Mouse (Mus musculus) hindlimb bud, embryonic 11.5 days (tissue): ENCODE measurements around the gene Cav1.

Experiments used
- DNase-seq: peaks from one replicate; pipeline ENCODE4 v3.0.0-alpha.2; 2012; ENCODE audit warnings: low read depth, low spot score; ENCODE audit errors: extremely low spot score

Gene Cav1

GRCm38 (mm10) chr6:17316294-17317166 lies 10.4 kb downstream of the Cav1 start:
- DNase-seq: no peak

GRCm38 (mm10) chr6:17317167-17317524 lies 11.0 kb downstream of the Cav1 start:
- no peak for DNase-seq

GRCm38 (mm10) chr6:17317944-17318343 lies 11.8 kb downstream of the Cav1 start:
- no peak for DNase-seq

GRCm38 (mm10) chr6:17321976-17322375 lies 15.8 kb downstream of the Cav1 start:
- no peak for DNase-seq

- no peak for DNase-seq
Measured at GRCm38 (mm10) chr6:17327216-17327615, 21.1 kb downstream of the Cav1 start.

- DNase-seq: no peak
Measured at GRCm38 (mm10) chr6:17329801-17330200, 23.7 kb downstream of the Cav1 start.

GRCm38 (mm10) chr6:17337724-17338123 lies 31.6 kb downstream of the Cav1 start:
- DNase-seq: no peak

GRCm38 (mm10) chr6:17340406-17340805 lies 34.3 kb downstream of the Cav1 start:
- DNase-seq: no peak

GRCm38 (mm10) chr6:17348011-17348410 lies 41.9 kb downstream of the Cav1 start:
- DNase-seq: no peak

GRCm38 (mm10) chr6:17350803-17351202 lies 44.7 kb downstream of the Cav1 start:
- DNase-seq: no peak

GRCm38 (mm10) chr6:17358896-17359690 lies 53.0 kb downstream of the Cav1 start:
- DNase-seq: peak; percentile 35

- no peak for DNase-seq
Measured at GRCm38 (mm10) chr6:17362771-17363170, 56.6 kb downstream of the Cav1 start.

GRCm38 (mm10) chr6:17363446-17364179 lies 57.5 kb downstream of the Cav1 start:
- no peak for DNase-seq

GRCm38 (mm10) chr6:17374326-17374725 lies 68.2 kb downstream of the Cav1 start:
- DNase-seq: no peak

GRCm38 (mm10) chr6:17377371-17377770 lies 71.2 kb downstream of the Cav1 start:
- DNase-seq: no peak

GRCm38 (mm10) chr6:17380102-17380501 lies 74.0 kb downstream of the Cav1 start:
- DNase-seq: no peak

GRCm38 (mm10) chr6:17381690-17382089 lies 75.6 kb downstream of the Cav1 start:
- no peak for DNase-seq

- no peak for DNase-seq
Measured at GRCm38 (mm10) chr6:17385531-17385930, 79.4 kb downstream of the Cav1 start.

- no peak for DNase-seq
Measured at GRCm38 (mm10) chr6:17387991-17388710, 82.0 kb downstream of the Cav1 start.
